Mouse (Mus musculus) liver, embryonic 14 days (tissue): ENCODE results near the gene Fancd2os. TPM values are rescaled to one million over a fixed set of nuclear protein-coding genes. Genes with fewer than 3 reads are reported as not detected.

Experiments used
- polyA plus RNA-seq: library from polyadenylated mRNA; depleted of rRNA; stranded (reverse); fragments of >200 nt; gene quantifications from 2 replicates; pipeline ENCODE4 v1.2.3, GENCODE M21; 2012; rRNA removed

Fancd2os gene
- not detected in 2 replicates for polyA plus RNA-seq

GRCm38 (mm10) chr6:113600543-113601139 is at the start of gene Fancd2os:
TSS of gene Fancd2os (minus strand) at chr6:113600715.

GRCm38 (mm10) chr6:113638302-113639040 is 38.0 kb upstream of the Fancd2os start, which contains the start of gene Irak2:
TSS of gene Irak2 (plus strand) at chr6:113638467.

GRCm38 (mm10) chr6:113623941-113624751 is 23.6 kb upstream of the Fancd2os start, which contains the start of gene Vhl:
TSS of gene Vhl (plus strand) at chr6:113623959.

GRCm38 (mm10) chr6:113604432-113605223 is 4.1 kb upstream of the Fancd2os start, which contains the start of gene Brk1:
TSS of gene Brk1 (plus strand) at chr6:113604772.

Other genes with a start within 250 kb of the Fancd2os start
- 14.0 and 15.7 TPM in 2 replicates for gene Tada3, start 222.8 kb downstream of the Fancd2os start, polyA plus RNA-seq
- gene Arpc4, start 222.6 kb downstream of the Fancd2os start, polyA plus RNA-seq = 39.9 and 50.0 TPM in 2 replicates
- 1.7 and 2.2 TPM in 2 replicates for gene Ttll3, start 211.5 kb downstream of the Fancd2os start, polyA plus RNA-seq
- gene Rpusd3, start 181.4 kb downstream of the Fancd2os start, polyA plus RNA-seq = 10.2 and 11.6 TPM in 2 replicates
- gene Cidec, start 165.0 kb downstream of the Fancd2os start, polyA plus RNA-seq = 0.02 TPM in 1 of 2 replicates, not detected in the other
- gene Jagn1, start 158.1 kb downstream of the Fancd2os start, polyA plus RNA-seq = 21.3 and 24.6 TPM in 2 replicates
- 0.08 and 0.14 TPM in 2 replicates for gene Il17re, start 142.2 kb downstream of the Fancd2os start, polyA plus RNA-seq
- gene Il17rc, start 129.3 kb downstream of the Fancd2os start, polyA plus RNA-seq = 3.1 and 3.4 TPM in 2 replicates
- gene Creld1, start 117.4 kb downstream of the Fancd2os start, polyA plus RNA-seq = 2.8 and 3.3 TPM in 2 replicates
- 0.01 TPM in 1 of 2 replicates, not detected in the other for gene Prrt3, start 98.8 kb downstream of the Fancd2os start, polyA plus RNA-seq
- gene Emc3, start 69.1 kb downstream of the Fancd2os start, polyA plus RNA-seq = 19.8 and 23.1 TPM in 2 replicates
- gene Fancd2, start 69.0 kb downstream of the Fancd2os start, polyA plus RNA-seq = 7.8 and 9.5 TPM in 2 replicates
- gene Brk1, start 4.1 kb upstream of the Fancd2os start, polyA plus RNA-seq = 67.4 and 76.9 TPM in 2 replicates
- gene Vhl, start 23.2 kb upstream of the Fancd2os start, polyA plus RNA-seq = 3.8 and 4.0 TPM in 2 replicates
- gene Irak2, start 37.8 kb upstream of the Fancd2os start, polyA plus RNA-seq = 21.7 and 29.0 TPM in 2 replicates
- gene Tatdn2, start 96.3 kb upstream of the Fancd2os start, polyA plus RNA-seq = 14.0 and 17.2 TPM in 2 replicates
- gene Ghrl, start 119.2 kb upstream of the Fancd2os start, polyA plus RNA-seq = 0.07 and 0.36 TPM in 2 replicates
- gene Sec13, start 140.0 kb upstream of the Fancd2os start, polyA plus RNA-seq = 91.0 and 103 TPM in 2 replicates